Mouse (Mus musculus): ENCODE results near the gene B4galt4. TPM values are rescaled to one million over a fixed set of nuclear protein-coding genes. Genes with fewer than 3 reads are reported as not detected.

Gene B4galt4
- total and polyA plus RNA-seq, 3 experiments: not detected

- in situ Hi-C loops (cut with MboI; ENCODE audit: low pct_ligation_motif_present, low pct_unique_long_range_greater_than_20kb, low sequenced_read_pairs) (no loop called here), dilution Hi-C loops (cut with MboI; ENCODE audit: extremely low pct_ligation_motif_present, extremely low pct_unique_long_range_greater_than_20kb, low sequenced_read_pairs) (no loop called here)
Observed at GRCm38 (mm10) chr16:38762401-38762800, 20.3 kb downstream of the B4galt4 start.

DNA sequence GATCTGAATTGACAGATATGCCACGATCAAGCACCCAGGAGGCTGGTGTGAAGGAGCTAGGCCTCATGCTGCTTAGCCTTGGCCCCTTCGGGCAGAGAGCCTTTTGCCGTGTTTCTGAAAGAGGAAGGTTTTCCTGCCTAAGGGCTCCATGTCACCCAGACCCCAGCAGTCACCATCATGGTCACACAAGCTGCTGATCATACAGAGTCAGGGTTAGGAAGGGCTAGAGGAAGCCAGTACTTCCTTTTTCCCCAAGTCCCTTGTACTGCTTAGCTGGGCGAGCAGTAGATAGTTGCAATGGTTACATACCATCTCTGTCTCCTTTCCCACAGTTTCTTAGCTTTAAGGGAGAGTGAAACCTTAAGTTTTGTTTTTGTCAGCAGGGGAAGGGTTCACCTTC lies 21.4 kb downstream of the B4galt4 start:
- H3K27ac ChIP-seq (ENCODE audit: insufficient read depth, low read depth): no peak overlapping the region
- in situ Hi-C loops (cut with MboI; ENCODE audit: low pct_ligation_motif_present, low pct_unique_long_range_greater_than_20kb, low sequenced_read_pairs): no loop called here
- H3K9ac ChIP-seq (ENCODE audit: insufficient read depth, low read depth): no peak overlapping the region
- no peak overlapping the region for H3K4me2 ChIP-seq (ENCODE audit: insufficient read depth, low read depth, poor library complexity, severe bottlenecking)
- dilution Hi-C loops (cut with MboI; ENCODE audit: extremely low pct_ligation_motif_present, extremely low pct_unique_long_range_greater_than_20kb, low sequenced_read_pairs): no loop called here
- TF ChIP-seq CTCF (conservative IDR thresholded peaks at IDR 0.05 in 1 of 2, IDR thresholded peaks at IDR 0.05 in 1 of 2; ENCODE audit: low read depth in 2 of 2, low read length in 2 of 2) (no peak), POLR2A (IDR thresholded peaks at IDR 0.05; ENCODE audit: low read depth, low read length) (no peak), MAZ (IDR thresholded peaks at IDR 0.05; ENCODE audit: low read depth, low read length) (no peak), MEF2A (IDR thresholded peaks at IDR 0.05; ENCODE audit: borderline replicate concordance, low read depth, low read length) (no peak), ZMIZ1 (IDR thresholded peaks at IDR 0.05; ENCODE audit: low read depth, low read length) (no peak), TBP (conservative IDR thresholded peaks at IDR 0.05; ENCODE audit: low read depth, low read length) (no peak), ELF1 (IDR thresholded peaks at IDR 0.05; ENCODE audit: low read depth, low read length) (no peak), ZKSCAN1 (IDR thresholded peaks at IDR 0.05; ENCODE audit: borderline replicate concordance, low read depth, low read length) (no peak), IRF4 (IDR thresholded peaks at IDR 0.05; ENCODE audit: low read depth, low read length) (no peak), USF2 (conservative IDR thresholded peaks at IDR 0.05; ENCODE audit: low read depth, low read length) (no peak), NRF1 (IDR thresholded peaks at IDR 0.05; ENCODE audit: low read depth, low read length) (no peak), GABPA (IDR thresholded peaks at IDR 0.05; ENCODE audit: insufficient replicate concordance, low read depth, low read length) (no peak), BHLHE40 (IDR thresholded peaks at IDR 0.05; ENCODE audit: low read depth, low read length) (no peak), KAT2A (IDR thresholded peaks at IDR 0.05; ENCODE audit: insufficient replicate concordance, low read length) (no peak), CHD1 (IDR thresholded peaks at IDR 0.05; ENCODE audit: low read depth, low read length) (no peak), JUN (IDR thresholded peaks at IDR 0.05; ENCODE audit: insufficient read depth, low read depth, low read length) (no peak)
- no peaks in the 10 kb centered on the region for H3K27me3 ChIP-seq (replicated peaks)
- no peak overlapping the region for H3K4me3 ChIP-seq (replicated peaks in 1 of 3; ENCODE audit: low read depth in 2 of 3, low read length in 2 of 3, poor library complexity in 1 of 3)
- no peak for DNase-seq (ENCODE audit: extremely low read depth)
- no peaks in the 10 kb centered on the region for H3K9me3 ChIP-seq (replicated peaks; ENCODE audit: low read length)
- H3K79me2 ChIP-seq (replicated peaks; ENCODE audit: control insufficient read depth, extremely low read depth, insufficient read depth, poor library complexity, severe bottlenecking): no peaks in the 10 kb centered on the region
- H3K36me3 ChIP-seq (replicated peaks in 1 of 2; ENCODE audit: control insufficient read depth in 1 of 2, insufficient read depth in 1 of 2, low read length in 1 of 2): no peaks in the 10 kb centered on the region
- H3K4me1 ChIP-seq (ENCODE audit: control insufficient read depth in 1 of 2, insufficient read depth in 2 of 2): peaks cover 5 to 20% of the 10 kb centered on the region in 2 experiments

More at GRCm38 (mm10) chr16:38762401-38762800, 20.3 kb downstream of the B4galt4 start:
- no peaks in the 10 kb centered on the region for H3K27me3 ChIP-seq (replicated peaks)
- no peak for TF ChIP-seq MYC (IDR thresholded peaks at IDR 0.05; ENCODE audit: low read depth, low read length)
- H3K36me3 ChIP-seq (replicated peaks in 1 of 2; ENCODE audit: control insufficient read depth in 1 of 2, insufficient read depth in 1 of 2, low read length in 1 of 2): no peaks in the 10 kb centered on the region
- no peak overlapping the region for H3K4me3 ChIP-seq (replicated peaks in 1 of 3; ENCODE audit: low read depth in 2 of 3, low read length in 2 of 3, poor library complexity in 1 of 3)
- no peaks in the 10 kb centered on the region for H3K9me3 ChIP-seq (replicated peaks; ENCODE audit: low read length)
- H3K4me2 ChIP-seq (ENCODE audit: insufficient read depth, low read depth, poor library complexity, severe bottlenecking): no peak overlapping the region
- H3K9ac ChIP-seq (ENCODE audit: insufficient read depth, low read depth): no peak overlapping the region
- H3K79me2 ChIP-seq (replicated peaks; ENCODE audit: control insufficient read depth, extremely low read depth, insufficient read depth, poor library complexity, severe bottlenecking): no peaks in the 10 kb centered on the region
- H3K4me1 ChIP-seq (ENCODE audit: control insufficient read depth in 1 of 2, insufficient read depth in 2 of 2): peaks cover 5 to 21% of the 10 kb centered on the region in 2 experiments
- DNase-seq (ENCODE audit: extremely low read depth): no peak
- H3K27ac ChIP-seq (ENCODE audit: insufficient read depth, low read depth): no peak overlapping the region

All from CH12.LX (cell line).